Comparison of ENCODE assay signal across 11 mouse cellular contexts in genomic region chr17:73075238-73075890, GRCm38 (mm10). TPM values are rescaled to one million over a fixed set of nuclear protein-coding genes. Genes with fewer than 3 reads are reported as not detected.
A peak's percentile ranks its signal among the peaks of the same experiment; 100 is the strongest.
DNase-seq lines count a peak whose midpoint lies in the region; ATAC-seq and TF ChIP-seq lines count a peak whose summit lies in the region.
"Had no signal": no experiment of that assay in that cellular context is flagged by ENCODE, and none has a peak within 500 bp of the region (broad histone marks: within the 10 kb centered on the region; RNA-seq: fewer than 3 reads in every experiment).

No protein-coding gene starts in this region.

- H3K4me3 ChIP-seq in heart, postnatal 0 days (ENCODE audit: low read depth, low read length), result no peak overlapping the region
- no peak overlapping the region for H3K4me3 ChIP-seq in neural tube, embryonic 14.5 days (ENCODE audit: low read depth, low read length)
- H3K4me3 ChIP-seq: hindbrain, embryonic 12.5 days had no signal

- H3K36me3 ChIP-seq in heart, postnatal 0 days (replicated peaks; ENCODE audit: control insufficient read depth, insufficient read depth, low read length), result no peaks in the 10 kb centered on the region
- no peaks in the 10 kb centered on the region for H3K36me3 ChIP-seq in neural tube, embryonic 14.5 days (ENCODE audit: control insufficient read depth, insufficient read depth, low read length)
- H3K36me3 ChIP-seq: hindbrain, embryonic 12.5 days had no signal

- no peak overlapping the region for H3K4me2 ChIP-seq in heart, postnatal 0 days (ENCODE audit: low read depth, low read length)
- H3K4me2 ChIP-seq in neural tube, embryonic 14.5 days (ENCODE audit: low read depth, low read length), result no peak overlapping the region
- H3K4me2 ChIP-seq: hindbrain, embryonic 12.5 days had no signal

- no peak for TF ChIP-seq CTCF in heart, postnatal 0 days (IDR thresholded peaks at IDR 0.05; ENCODE audit: low read depth)

- peaks cover 26% of the 10 kb centered on the region for H3K4me1 ChIP-seq in heart, postnatal 0 days (ENCODE audit: control insufficient read depth, insufficient read depth)
- no peaks in the 10 kb centered on the region for H3K4me1 ChIP-seq in neural tube, embryonic 14.5 days (ENCODE audit: control insufficient read depth, insufficient read depth, low read length)

- no peaks in the 10 kb centered on the region for H3K27me3 ChIP-seq in heart, postnatal 0 days (ENCODE audit: control insufficient read depth, insufficient read depth, low read length)
- H3K27me3 ChIP-seq in neural tube, embryonic 14.5 days (ENCODE audit: control insufficient read depth, insufficient read depth, low read length), result no peaks in the 10 kb centered on the region
- H3K27me3 ChIP-seq: hindbrain, embryonic 12.5 days had no signal

- H3K27ac ChIP-seq in heart, postnatal 0 days (ENCODE audit: low read depth), result 0 out of 2 replicates have a peak overlapping the region, but pooled peaks have one; percentile 6
- no peak overlapping the region for H3K27ac ChIP-seq in neural tube, embryonic 14.5 days (ENCODE audit: low read depth, low read length)
- H3K27ac ChIP-seq: hindbrain, embryonic 12.5 days; liver, embryonic 14.5 days had no signal

- H3K9ac ChIP-seq in heart, postnatal 0 days (replicated peaks; ENCODE audit: low read depth, low read length), result no peak overlapping the region
- no peak overlapping the region for H3K9ac ChIP-seq in neural tube, embryonic 14.5 days (replicated peaks; ENCODE audit: low read depth, low read length)
- H3K9ac ChIP-seq: hindbrain, embryonic 12.5 days; liver, embryonic 14.5 days had no signal

- no peaks in the 10 kb centered on the region for H3K9me3 ChIP-seq in heart, postnatal 0 days (replicated peaks; ENCODE audit: control insufficient read depth, low read length)
- H3K9me3 ChIP-seq in neural tube, embryonic 14.5 days (ENCODE audit: control insufficient read depth, low read length), result no peaks in the 10 kb centered on the region
- H3K9me3 ChIP-seq: hindbrain, embryonic 12.5 days had no signal

- intact Hi-C loops in heart, postnatal 14 days (cut with DNase I), result no loop called here

- no peak for TF ChIP-seq EP300 in heart, postnatal 0 days (IDR thresholded peaks at IDR 0.05; ENCODE audit: low read depth)

- DNase-seq in heart, postnatal 0 days (ENCODE audit: low spot score), result no peak
- no peak for DNase-seq in heart, postnatal 14 days
- DNase-seq in neural tube, embryonic 10.5 days (ENCODE audit: extremely low spot score, low spot score), result no peak
- DNase-seq in layer of hippocampus, adult 9-11 months, result peak; percentile 73
- DNase-seq in telencephalon, adult 2 months (ENCODE audit: low read depth, low spot score), result peak; percentile 84
- no peak for DNase-seq in urinary bladder, postnatal 10 days (ENCODE audit: low spot score)
- no peak for DNase-seq in cerebellum, adult 11-12 months
- DNase-seq: cerebellum, adult 9-11 months had no signal

- 81% methylated on average over 9 of the region's 9 CpGs for WGBS in heart, postnatal 0 days
- WGBS in neural tube, embryonic 14.5 days, result 61% methylated on average over 9 of the region's 9 CpGs

- ATAC-seq in heart, postnatal 0 days (ENCODE audit: insufficient read depth, low read depth), result no peak
- peak; percentile 63 for ATAC-seq in neural tube, embryonic 14.5 days (ENCODE audit: low read depth)

RNA-seq across cellular contexts. Expression of gene Lclat1, which starts 32.4 kb away (rescaled TPM):
- 218 and 225 TPM in 2 replicates for total RNA-seq in heart, postnatal 0 days (2014; rRNA removed; ENCODE audit: low replicate concordance)
- 31.5 and 32.8 TPM in 2 replicates for polyA plus RNA-seq in heart, postnatal 0 days (2015; fragmentation: Nextera tagmentation; extraction: Ambion mirVana)
- total RNA-seq in heart, postnatal 14 days (2021), result 100 to 1,000 TPM; 103 to 126 TPM
- polyA plus RNA-seq in neural tube, embryonic 14.5 days (2014; fragmentation: Nextera tagmentation; extraction: Ambion mirVana), result 22.7 and 23.8 TPM in 2 replicates

Comparison
In these comparisons a context has a peak if more than half of its experiments do, and no peak if none do; other contexts are left out.
1. DNase-seq: peak in layer of hippocampus, adult 9-11 months (single experiment) and telencephalon, adult 2 months (single experiment); none in heart, postnatal 0 days (single experiment), heart, postnatal 14 days (0 of 2), neural tube, embryonic 10.5 days (single experiment), urinary bladder, postnatal 10 days (single experiment) and cerebellum, adult 11-12 months (single experiment).